ENCODE assay signal across 8 mouse cellular contexts in genomic region chr11:94992754-94993606, GRCm38 (mm10). TPM values are rescaled to one million over a fixed set of nuclear protein-coding genes. Genes with fewer than 3 reads are reported as not detected.
DNase-seq lines count a peak whose midpoint lies in the region; ATAC-seq and TF ChIP-seq lines count a peak whose summit lies in the region.

No protein-coding gene starts in this region.

- ATAC-seq in intestine, postnatal 0 days, result peak; percentile 37
- ATAC-seq in neural tube, embryonic 14.5 days (ENCODE audit: low read depth), result no peak

- peak overlapping the region; percentile 83 for H3K9ac ChIP-seq in intestine, postnatal 0 days (ENCODE audit: low read depth, low read length)
- peak overlapping the region; percentile 98 for H3K9ac ChIP-seq in neural tube, embryonic 14.5 days (replicated peaks; ENCODE audit: low read depth, low read length)

- H3K4me2 ChIP-seq in intestine, postnatal 0 days (replicated peaks; ENCODE audit: low read depth), result peak overlapping the region; percentile 94
- H3K4me2 ChIP-seq in neural tube, embryonic 14.5 days (ENCODE audit: low read depth, low read length), result peak overlapping the region; percentile 100

- H3K27me3 ChIP-seq in intestine, postnatal 0 days (replicated peaks; ENCODE audit: control insufficient read depth, insufficient read depth, low read length), result no peaks in the 10 kb centered on the region
- peaks cover 4% of the 10 kb centered on the region; the same call in 1 of the 2 replicates for H3K27me3 ChIP-seq in neural tube, embryonic 14.5 days (ENCODE audit: control insufficient read depth, insufficient read depth, low read length)

- peak; percentile 70 for DNase-seq in right cerebral cortex, adult 18-20 months
- DNase-seq in right cerebral cortex, postnatal 4 days, result no peak
- DNase-seq in gastrocnemius, postnatal 10 days, result peak; percentile 44
- peak; percentile 86 to 88 for DNase-seq in lung, adult 18-20 months
- no peak for DNase-seq in left cerebral cortex, adult 11 months (ENCODE audit: low spot score)

- H3K4me3 ChIP-seq in bone marrow macrophage, adult 2 months (ENCODE audit: insufficient read depth, low read length), result peak overlapping the region; percentile 87
- H3K4me3 ChIP-seq in intestine, postnatal 0 days (ENCODE audit: low read depth, low read length), result peak overlapping the region; percentile 81
- peak overlapping the region; percentile 97 for H3K4me3 ChIP-seq in neural tube, embryonic 14.5 days (ENCODE audit: low read depth, low read length)

- H3K9me3 ChIP-seq in intestine, postnatal 0 days (ENCODE audit: control insufficient read depth), result no peaks in the 10 kb centered on the region
- no peaks in the 10 kb centered on the region for H3K9me3 ChIP-seq in neural tube, embryonic 14.5 days (ENCODE audit: control insufficient read depth, low read length)

- no peak for TF ChIP-seq CTCF in bone marrow macrophage, adult 2 months (IDR thresholded peaks at IDR 0.05; ENCODE audit: low read depth, low read length)
- TF ChIP-seq CTCF in intestine, postnatal 0 days (IDR thresholded peaks at IDR 0.05; ENCODE audit: low read depth), result no peak

- no peak for TF ChIP-seq POLR2A in bone marrow macrophage, adult 2 months (IDR thresholded peaks at IDR 0.05; ENCODE audit: borderline replicate concordance, low read depth, low read length)

- H3K4me1 ChIP-seq in bone marrow macrophage, adult 2 months (ENCODE audit: control insufficient read depth, insufficient read depth, low read length), result peaks cover 34% of the 10 kb centered on the region
- H3K4me1 ChIP-seq in intestine, postnatal 0 days (replicated peaks; ENCODE audit: control insufficient read depth, insufficient read depth, low read length), result peaks cover 33% of the 10 kb centered on the region
- peaks cover 57% of the 10 kb centered on the region for H3K4me1 ChIP-seq in neural tube, embryonic 14.5 days (ENCODE audit: control insufficient read depth, insufficient read depth, low read length)

- peaks cover 18% of the 10 kb centered on the region for H3K36me3 ChIP-seq in intestine, postnatal 0 days (ENCODE audit: control insufficient read depth, insufficient read depth)
- peaks cover 5% of the 10 kb centered on the region; the same call in 1 of the 2 replicates for H3K36me3 ChIP-seq in neural tube, embryonic 14.5 days (ENCODE audit: control insufficient read depth, insufficient read depth, low read length)

- peak overlapping the region; percentile 99 for H3K27ac ChIP-seq in bone marrow macrophage, adult 2 months (ENCODE audit: insufficient read depth, low read depth, low read length)
- peak overlapping the region; percentile 80 for H3K27ac ChIP-seq in intestine, postnatal 0 days (ENCODE audit: low read depth, low read length)
- no peak overlapping the region for H3K27ac ChIP-seq in neural tube, embryonic 14.5 days (ENCODE audit: low read depth, low read length)

- WGBS in intestine, postnatal 0 days, result 2% methylated on average over 22 of the region's 22 CpGs
- WGBS in neural tube, embryonic 14.5 days, result 1% methylated on average over 22 of the region's 22 CpGs

RNA-seq across cellular contexts. Expression of gene Ppp1r9b, which starts 2.1 kb away (rescaled TPM):
- polyA plus RNA-seq in bone marrow macrophage, adult 2 months (2012; ENCODE audit: insufficient read depth, insufficient read length, missing spikeins), result 166 and 176 TPM in 2 replicates
- total RNA-seq in gastrocnemius, postnatal 10 days (2021), result 10 to 100 TPM; 46.8 to 54.9 TPM
- 6.3 and 7.1 TPM in 2 replicates for polyA plus RNA-seq in intestine, postnatal 0 days (2015; fragmentation: Nextera tagmentation; extraction: Ambion mirVana)
- 27.7 and 29.8 TPM in 2 replicates for polyA plus RNA-seq in neural tube, embryonic 14.5 days (2014; fragmentation: Nextera tagmentation; extraction: Ambion mirVana)

RNA-seq across cellular contexts. Expression of gene Samd14, which starts 16.7 kb away (rescaled TPM):
- polyA plus RNA-seq in bone marrow macrophage, adult 2 months (2012; ENCODE audit: insufficient read depth, insufficient read length, missing spikeins), result not detected in 2 replicates
- total RNA-seq in gastrocnemius, postnatal 10 days (2021), result 1 to 10 TPM; 3.5 to 6.1 TPM
- polyA plus RNA-seq in intestine, postnatal 0 days (2015; fragmentation: Nextera tagmentation; extraction: Ambion mirVana), result 6.5 and 6.9 TPM in 2 replicates
- polyA plus RNA-seq in neural tube, embryonic 14.5 days (2014; fragmentation: Nextera tagmentation; extraction: Ambion mirVana), result 131 and 144 TPM in 2 replicates

RNA-seq across cellular contexts. Expression of gene Sgca, which starts 16.9 kb away (rescaled TPM):
- not detected in 2 replicates for polyA plus RNA-seq in bone marrow macrophage, adult 2 months (2012; ENCODE audit: insufficient read depth, insufficient read length, missing spikeins)
- 100 to 1,000 TPM; 185 to 194 TPM for total RNA-seq in gastrocnemius, postnatal 10 days (2021)
- polyA plus RNA-seq in intestine, postnatal 0 days (2015; fragmentation: Nextera tagmentation; extraction: Ambion mirVana), result 0.18 and 0.55 TPM in 2 replicates
- polyA plus RNA-seq in neural tube, embryonic 14.5 days (2014; fragmentation: Nextera tagmentation; extraction: Ambion mirVana), result not detected in 2 replicates

RNA-seq across cellular contexts. Expression of gene Hils1, which starts 25.6 kb away (rescaled TPM):
- not detected in 2 replicates for polyA plus RNA-seq in bone marrow macrophage, adult 2 months (2012; ENCODE audit: insufficient read depth, insufficient read length, missing spikeins)
- not detected for total RNA-seq in gastrocnemius, postnatal 10 days (2021)
- not detected in 2 replicates for polyA plus RNA-seq in intestine, postnatal 0 days (2015; fragmentation: Nextera tagmentation; extraction: Ambion mirVana)
- polyA plus RNA-seq in neural tube, embryonic 14.5 days (2014; fragmentation: Nextera tagmentation; extraction: Ambion mirVana), result not detected in 2 replicates

RNA-seq across cellular contexts. Expression of gene Pdk2, which starts 48.2 kb away (rescaled TPM):
- 23.4 and 24.5 TPM in 2 replicates for polyA plus RNA-seq in bone marrow macrophage, adult 2 months (2012; ENCODE audit: insufficient read depth, insufficient read length, missing spikeins)
- total RNA-seq in gastrocnemius, postnatal 10 days (2021), result 100 to 1,000 TPM; 345 to 347 TPM
- 53.2 and 57.4 TPM in 2 replicates for polyA plus RNA-seq in intestine, postnatal 0 days (2015; fragmentation: Nextera tagmentation; extraction: Ambion mirVana)
- 21.8 and 23.1 TPM in 2 replicates for polyA plus RNA-seq in neural tube, embryonic 14.5 days (2014; fragmentation: Nextera tagmentation; extraction: Ambion mirVana)

Comparison
In these comparisons a context has a peak if more than half of its experiments do, and no peak if none do; other contexts are left out.
1. DNase-seq: peak in right cerebral cortex, adult 18-20 months (single experiment), gastrocnemius, postnatal 10 days (single experiment) and lung, adult 18-20 months (2 of 2); none in right cerebral cortex, postnatal 4 days (single experiment) and left cerebral cortex, adult 11 months (single experiment).
2. RNA of gene Samd14, which starts 16.7 kb away (polyA plus RNA-seq): 131 to 144 TPM in neural tube, embryonic 14.5 days; 6.5 to 6.9 TPM in intestine, postnatal 0 days and not detected in bone marrow macrophage, adult 2 months; every median in the first group is over 10 times any median in the second.
3. Peak in every context shown above with its lines, with median percentiles within 50 percentile points of each other: H3K4me3 ChIP-seq.